Mouse (Mus musculus) midbrain, embryonic 12.5 days (tissue): Measurements from ENCODE around the gene Snx9. TPM values are rescaled to one million over a fixed set of nuclear protein-coding genes. Genes with fewer than 3 reads are reported as not detected.

Source experiments
- ATAC-seq: fragments of 200-750 bp; cut with Nextera tagmentation; 2 replicates; pipeline ENCODE4 v1.8.0; 2017; ENCODE audit warnings: low read depth, moderate TSS enrichment, moderate library complexity; ENCODE audit not compliant: low FRiP score
- H3K27ac ChIP-seq: fragments of 300-500 bp; sonication (generic); replicated peaks from 2 replicates; pipeline ENCODE4 v1.5.1; 2016; ENCODE audit warnings: mild to moderate bottlenecking
- H3K27me3 ChIP-seq: fragments of 300-500 bp; sonication (generic); 2 replicates; pipeline ENCODE4 v1.6.1; 2016; ENCODE audit warnings: mild to moderate bottlenecking
- H3K36me3 ChIP-seq: fragments of 300-500 bp; sonication (generic); 2 replicates; pipeline ENCODE4 v1.6.1; 2016
- H3K4me1 ChIP-seq: fragments of 300-500 bp; sonication (generic); 2 replicates; pipeline ENCODE4 v1.6.1; 2016
- H3K4me2 ChIP-seq: fragments of 300-500 bp; sonication (generic); replicated peaks from 2 replicates; pipeline ENCODE4 v1.6.1; 2016; ENCODE audit warnings: mild to moderate bottlenecking, moderate library complexity
- H3K4me3 ChIP-seq: fragments of 300-500 bp; sonication (generic); 2 replicates; pipeline ENCODE4 v1.5.1; 2016; ENCODE audit warnings: mild to moderate bottlenecking
- H3K9ac ChIP-seq: fragments of 300-500 bp; sonication (generic); replicated peaks from 2 replicates; pipeline ENCODE4 v1.6.1; 2016; ENCODE audit warnings: mild to moderate bottlenecking, moderate library complexity
- H3K9me3 ChIP-seq: fragments of 300-500 bp; sonication (generic); 2 replicates; pipeline ENCODE4 v1.6.1; 2016; ENCODE audit warnings: mild to moderate bottlenecking
- WGBS: fragments of 180-500 bp; shearing (Covaris S2); methylation state at CpG from one replicate; pipeline ENCODE4 v1.1.7; 2016; 5-methylcytosine and 5-hydroxymethylcytosine counted together
- polyA plus RNA-seq: library from polyadenylated mRNA; unstranded; fragments of >200 nt; fragmentation: Nextera tagmentation; extraction: Ambion mirVana; gene quantifications from 2 replicates; pipeline ENCODE4 v1.2.1, GENCODE M21; 2016

Snx9 gene
- polyA plus RNA-seq, 1 experiment from 2014 or later, result 16.3 TPM

- no peak for ATAC-seq
- no peaks in the 10 kb centered on the region for H3K27me3 ChIP-seq
- H3K36me3 ChIP-seq, result no peaks in the 10 kb centered on the region
- WGBS, result 75% methylated on average over 7 of the region's 7 CpGs
- H3K9ac ChIP-seq, result no peak overlapping the region
- no peaks in the 10 kb centered on the region for H3K9me3 ChIP-seq
- no peak overlapping the region for H3K27ac ChIP-seq
- no peaks in the 10 kb centered on the region; the same call in 1 of the 2 replicates for H3K4me1 ChIP-seq
- no peak overlapping the region for H3K4me3 ChIP-seq
- H3K4me2 ChIP-seq, result no peak overlapping the region
These were observed 40.1 kb upstream of the Snx9 start for GRCm38 (mm10) chr17:5800824-5801560.

GRCm38 (mm10) chr17:5801761-5802655 is 39.1 kb upstream of the Snx9 start:
- no peak overlapping the region for H3K4me2 ChIP-seq
- H3K27ac ChIP-seq, result no peak overlapping the region
- H3K4me1 ChIP-seq, result no peaks in the 10 kb centered on the region
- no peaks in the 10 kb centered on the region for H3K27me3 ChIP-seq
- no peak overlapping the region for H3K9ac ChIP-seq
- no peak overlapping the region for H3K4me3 ChIP-seq
- no peaks in the 10 kb centered on the region for H3K36me3 ChIP-seq
- 80% methylated on average over 17 of the region's 17 CpGs for WGBS
- no peaks in the 10 kb centered on the region for H3K9me3 ChIP-seq
- ATAC-seq, result no peak

GRCm38 (mm10) chr17:5802656-5802955 is 38.5 kb upstream of the Snx9 start:
- Histone ChIP-seq H3K27ac (no peak overlapping the region), H3K9ac (no peak overlapping the region), H3K27me3 (no peaks in the 10 kb centered on the region), H3K9me3 (no peaks in the 10 kb centered on the region), H3K4me1 (no peaks in the 10 kb centered on the region), H3K4me2 (no peak overlapping the region), H3K4me3 (no peak overlapping the region), H3K36me3 (no peaks in the 10 kb centered on the region)
- WGBS, result 83% methylated on average over 5 of the region's 5 CpGs
- ATAC-seq, result no peak

GRCm38 (mm10) chr17:5803229-5804012 is 37.7 kb upstream of the Snx9 start:
- Histone ChIP-seq H3K4me1 (no peaks in the 10 kb centered on the region), H3K4me2 (no peak overlapping the region), H3K4me3 (no peak overlapping the region), H3K36me3 (no peaks in the 10 kb centered on the region), H3K27ac (no peak overlapping the region), H3K9ac (no peak overlapping the region), H3K27me3 (no peaks in the 10 kb centered on the region), H3K9me3 (no peaks in the 10 kb centered on the region)
- no peak for ATAC-seq
- 92% methylated on average over 10 of the region's 10 CpGs for WGBS

GRCm38 (mm10) chr17:5804370-5805150 is 36.6 kb upstream of the Snx9 start:
- no peak for ATAC-seq
- 87% methylated on average over 12 of the region's 12 CpGs for WGBS
- no peaks in the 10 kb centered on the region for H3K36me3 ChIP-seq
- no peak overlapping the region for H3K9ac ChIP-seq
- no peaks in the 10 kb centered on the region for H3K9me3 ChIP-seq
- no peak overlapping the region for H3K4me2 ChIP-seq
- H3K27me3 ChIP-seq, result no peaks in the 10 kb centered on the region
- H3K27ac ChIP-seq, result no peak overlapping the region
- no peaks in the 10 kb centered on the region for H3K4me1 ChIP-seq
- H3K4me3 ChIP-seq, result no peak overlapping the region

GRCm38 (mm10) chr17:5805151-5805834 is 35.8 kb upstream of the Snx9 start:
- Histone ChIP-seq H3K27me3 (no peaks in the 10 kb centered on the region), H3K36me3 (no peaks in the 10 kb centered on the region), H3K27ac (no peak overlapping the region), H3K4me1 (no peaks in the 10 kb centered on the region), H3K4me3 (no peak overlapping the region), H3K4me2 (no peak overlapping the region), H3K9me3 (no peaks in the 10 kb centered on the region), H3K9ac (no peak overlapping the region)
- WGBS, result 69% methylated on average over 7 of the region's 7 CpGs
- ATAC-seq, result no peak

- H3K4me1 ChIP-seq, result no peaks in the 10 kb centered on the region
- no peak for ATAC-seq
- H3K9me3 ChIP-seq, result no peaks in the 10 kb centered on the region
- no peak overlapping the region for H3K9ac ChIP-seq
- no peaks in the 10 kb centered on the region for H3K36me3 ChIP-seq
- H3K27me3 ChIP-seq, result no peaks in the 10 kb centered on the region
- 79% methylated on average over 2 of the region's 2 CpGs for WGBS
- no peak overlapping the region for H3K27ac ChIP-seq
- H3K4me2 ChIP-seq, result no peak overlapping the region
- H3K4me3 ChIP-seq, result no peak overlapping the region
These were observed 35.2 kb upstream of the Snx9 start for GRCm38 (mm10) chr17:5805935-5806334.

- Histone ChIP-seq H3K4me1 (no peaks in the 10 kb centered on the region), H3K9ac (0 out of 2 replicates have a peak overlapping the region, but pooled peaks have one; percentile 8), H3K27ac (no peak overlapping the region), H3K9me3 (no peaks in the 10 kb centered on the region), H3K4me3 (no peak overlapping the region), H3K4me2 (no peak overlapping the region), H3K27me3 (no peaks in the 10 kb centered on the region), H3K36me3 (no peaks in the 10 kb centered on the region)
- 86% methylated on average over 2 of the region's 2 CpGs for WGBS
- no peak for ATAC-seq
These were observed 34.3 kb upstream of the Snx9 start for GRCm38 (mm10) chr17:5806823-5807222.

- Histone ChIP-seq H3K27ac (no peak overlapping the region), H3K4me2 (no peak overlapping the region), H3K4me3 (no peak overlapping the region), H3K9me3 (0 out of 2 replicates have a peak, but pooled peaks cover 3% of the 10 kb centered on the region), H3K9ac (no peak overlapping the region), H3K27me3 (no peaks in the 10 kb centered on the region), H3K36me3 (no peaks in the 10 kb centered on the region), H3K4me1 (no peaks in the 10 kb centered on the region)
- WGBS, result 83% methylated on average over 3 of the region's 3 CpGs
- no peak for ATAC-seq
These were observed 33.2 kb upstream of the Snx9 start for GRCm38 (mm10) chr17:5807847-5808386.

GRCm38 (mm10) chr17:5813863-5814640 is 27.1 kb upstream of the Snx9 start:
- 64% methylated on average over 8 of the region's 8 CpGs for WGBS
- Histone ChIP-seq H3K4me3 (no peak overlapping the region), H3K36me3 (no peaks in the 10 kb centered on the region), H3K4me2 (no peak overlapping the region), H3K4me1 (no peaks in the 10 kb centered on the region), H3K9me3 (0 out of 2 replicates have a peak, but pooled peaks cover 3% of the 10 kb centered on the region), H3K27me3 (no peaks in the 10 kb centered on the region), H3K9ac (no peak overlapping the region), H3K27ac (no peak overlapping the region)
- ATAC-seq, result no peak
